Comparison of ENCODE assay signal across 8 mouse cellular contexts in the genomic region with DNA sequence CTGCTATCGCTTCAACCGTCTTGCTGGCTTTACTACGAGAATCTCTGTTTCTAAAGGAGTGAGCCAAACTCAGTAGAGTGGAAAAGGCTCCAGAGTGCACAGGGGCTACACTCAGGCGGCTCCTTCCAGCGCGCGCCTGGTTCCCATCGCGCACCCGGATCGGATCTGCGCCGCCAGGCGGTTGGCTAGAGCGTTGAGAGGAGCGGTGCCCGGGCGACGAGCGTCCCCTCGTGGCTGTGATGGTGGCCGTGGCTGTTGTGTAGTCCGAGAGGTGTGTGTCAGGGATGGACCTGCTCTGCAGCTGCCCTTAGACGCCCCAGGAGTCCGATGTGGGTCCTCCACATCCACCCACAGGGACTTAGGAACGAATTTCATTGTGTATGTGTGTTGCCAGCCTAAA. TPM values are rescaled to one million over a fixed set of nuclear protein-coding genes. Genes with fewer than 3 reads are reported as not detected.
DNase-seq lines count a peak whose midpoint lies in the region; ATAC-seq and TF ChIP-seq lines count a peak whose summit lies in the region.

A gene (plus strand): TSS at position 173 of the 400 bp plus-strand sequence.

- DNase-seq in R1 (ENCODE audit: low read depth, low spot score): peak; percentile 76
- peak; percentile 91 to 93 for DNase-seq in cerebellum, postnatal 14 days
- DNase-seq in frontal cortex, postnatal 14 days (ENCODE audit: low spot score in 2 of 2): peak; percentile 56 to 86
- peak; percentile 87 for DNase-seq in hindbrain, embryonic 10.5 days (ENCODE audit: low spot score)
- peak; percentile 82 to 94 for DNase-seq in layer of hippocampus, adult 2 months (ENCODE audit: low spot score in 2 of 2)
- DNase-seq in liver, postnatal 0 days: peak; percentile 84
- peak; percentile 81 for DNase-seq in urinary bladder, adult 2 months (ENCODE audit: low spot score)

- peak; percentile 100 for TF ChIP-seq CTCF in layer of hippocampus, adult 2 months (conservative IDR thresholded peaks at IDR 0.05)
- peak; percentile 98 for TF ChIP-seq CTCF in liver, postnatal 0 days (IDR thresholded peaks at IDR 0.05; ENCODE audit: low read depth)

- H3K4me3 ChIP-seq in hindbrain, embryonic 10.5 days: no peak within 1 kb of the TSS
- H3K4me3 ChIP-seq in layer of hippocampus, adult 2 months: peak within 1 kb of the TSS; percentile 39; the same call in 1 of the 2 replicates
- H3K4me3 ChIP-seq in liver, postnatal 0 days (ENCODE audit: low read depth, low read length): no peak within 1 kb of the TSS
- no peak within 1 kb of the TSS for H3K4me3 ChIP-seq in neural tube, embryonic 15.5 days (replicated peaks)

- no peak for TF ChIP-seq EP300 in liver, postnatal 0 days (IDR thresholded peaks at IDR 0.05; ENCODE audit: low read depth)

- H3K27ac ChIP-seq in hindbrain, embryonic 10.5 days: no peak within 1 kb of the TSS
- no peak within 1 kb of the TSS for H3K27ac ChIP-seq in layer of hippocampus, adult 2 months
- no peak within 1 kb of the TSS for H3K27ac ChIP-seq in liver, postnatal 0 days (ENCODE audit: low read depth)
- H3K27ac ChIP-seq in neural tube, embryonic 15.5 days (replicated peaks): no peak within 1 kb of the TSS

- peaks cover 15% of the 10 kb centered on the region for H3K4me1 ChIP-seq in hindbrain, embryonic 10.5 days (replicated peaks)
- peaks cover 3% of the 10 kb centered on the region; the same call in 1 of the 2 replicates for H3K4me1 ChIP-seq in liver, postnatal 0 days (ENCODE audit: insufficient read depth)
- H3K4me1 ChIP-seq in neural tube, embryonic 15.5 days: peaks cover 19% of the 10 kb centered on the region

- peak; percentile 84 for ATAC-seq in liver, postnatal 0 days
- ATAC-seq in neural tube, embryonic 15.5 days (ENCODE audit: low FRiP score): peak; percentile 81

- no peak within 1 kb of the TSS for H3K4me2 ChIP-seq in liver, postnatal 0 days (ENCODE audit: low read depth, low read length)
- peak within 1 kb of the TSS; percentile 44 for H3K4me2 ChIP-seq in neural tube, embryonic 15.5 days

- H3K27me3 ChIP-seq in hindbrain, embryonic 10.5 days (ENCODE audit: insufficient read depth, poor library complexity, severe bottlenecking): peaks cover 41% of the 10 kb centered on the region
- no peaks in the 10 kb centered on the region for H3K27me3 ChIP-seq in liver, postnatal 0 days (ENCODE audit: insufficient read depth, low read length)
- H3K27me3 ChIP-seq in neural tube, embryonic 15.5 days (replicated peaks): peaks cover 39% of the 10 kb centered on the region

- no peaks in the 10 kb centered on the region for H3K36me3 ChIP-seq in hindbrain, embryonic 10.5 days
- no peaks in the 10 kb centered on the region for H3K36me3 ChIP-seq in liver, postnatal 0 days (replicated peaks; ENCODE audit: insufficient read depth, low read length)
- no peaks in the 10 kb centered on the region for H3K36me3 ChIP-seq in neural tube, embryonic 15.5 days

- 4% methylated on average over 26 of the region's 26 CpGs for WGBS in hindbrain, embryonic 10.5 days
- WGBS in liver, postnatal 0 days (ENCODE audit: insufficient replicate concordance): 6% methylated on average over 26 of the region's 26 CpGs
- 10% methylated on average over 26 of the region's 26 CpGs for WGBS in neural tube, embryonic 15.5 days

- no peaks in the 10 kb centered on the region for H3K9me3 ChIP-seq in hindbrain, embryonic 10.5 days
- H3K9me3 ChIP-seq in liver, postnatal 0 days (ENCODE audit: low read length): no peaks in the 10 kb centered on the region
- no peaks in the 10 kb centered on the region for H3K9me3 ChIP-seq in neural tube, embryonic 15.5 days (replicated peaks)

- H3K9ac ChIP-seq in liver, postnatal 0 days (replicated peaks): no peak within 1 kb of the TSS
- H3K9ac ChIP-seq in neural tube, embryonic 15.5 days (replicated peaks): no peak within 1 kb of the TSS

RNA-seq across cellular contexts. Expression of the gene that starts here (rescaled TPM):
- polyA plus RNA-seq in hindbrain, embryonic 10.5 days (2016; fragmentation: Nextera tagmentation; extraction: Ambion mirVana): not detected in 2 replicates
- not detected for total RNA-seq in layer of hippocampus, adult 2 months (2021)
- polyA plus RNA-seq in liver, postnatal 0 days (2015; fragmentation: Nextera tagmentation; extraction: Ambion mirVana): 0.20 TPM in 2 replicates
- not detected in 2 replicates for polyA plus RNA-seq in neural tube, embryonic 15.5 days (2015; fragmentation: Nextera tagmentation; extraction: Ambion mirVana)
- polyA plus RNA-seq in urinary bladder, adult 2 months (2012; rRNA removed): 0.08 TPM in 1 of 2 replicates, not detected in the other

Comparison
In these comparisons a context has a peak if more than half of its experiments do, and no peak if none do; other contexts are left out.
1. Peak in DNase-seq in hindbrain, embryonic 10.5 days; RNA of the gene not detected or under 1 TPM.
2. Peak in DNase-seq and H3K4me3 ChIP-seq in layer of hippocampus, adult 2 months; RNA of the gene not detected or under 1 TPM.
3. Peak in DNase-seq and ATAC-seq in liver, postnatal 0 days; RNA of the gene not detected or under 1 TPM.
4. Peak in ATAC-seq and H3K4me2 ChIP-seq in neural tube, embryonic 15.5 days; RNA of the gene not detected or under 1 TPM.
5. Peak in DNase-seq in urinary bladder, adult 2 months; RNA of the gene not detected or under 1 TPM.